Mouse (Mus musculus) limb, embryonic 13.5 days (tissue): Measurements from ENCODE around the gene Gm35549. TPM values are rescaled to one million over a fixed set of nuclear protein-coding genes. Genes with fewer than 3 reads are reported as not detected.
A peak's percentile ranks its signal among the peaks of the same experiment; 100 is the strongest.

Experiments used
- ATAC-seq: fragments of 200-750 bp; cut with Nextera tagmentation; 2 replicates; pipeline ENCODE4 v1.8.0; 2017; ENCODE audit warnings: low read depth, moderate number of reproducible peaks, moderate TSS enrichment; ENCODE audit not compliant: low FRiP score
- H3K27ac ChIP-seq: fragments of 300-500 bp; sonication (generic); 2 replicates; pipeline ENCODE4 v1.5.1; 2015; ENCODE audit warnings: inconsistent platforms, mild to moderate bottlenecking, moderate library complexity
- H3K27me3 ChIP-seq: fragments of 300-500 bp; sonication (generic); 2 replicates; pipeline ENCODE4 v1.6.1; 2015; ENCODE audit warnings: mild to moderate bottlenecking, inconsistent platforms
- H3K36me3 ChIP-seq: fragments of 300-500 bp; sonication (generic); 2 replicates; pipeline ENCODE4 v1.6.1; 2015; ENCODE audit warnings: inconsistent platforms, mild to moderate bottlenecking, moderate library complexity
- H3K4me1 ChIP-seq: fragments of 300-500 bp; sonication (generic); 2 replicates; pipeline ENCODE4 v1.6.1; 2015; ENCODE audit warnings: inconsistent platforms
- H3K4me2 ChIP-seq: fragments of 300-500 bp; sonication (generic); replicated peaks from 2 replicates; pipeline ENCODE4 v1.6.1; 2015; ENCODE audit warnings: inconsistent platforms, mild to moderate bottlenecking, moderate library complexity
- H3K4me3 ChIP-seq: fragments of 300-500 bp; sonication (generic); 2 replicates; pipeline ENCODE4 v1.5.1; 2015; ENCODE audit warnings: moderate library complexity, mild to moderate bottlenecking, inconsistent platforms
- H3K9ac ChIP-seq: fragments of 300-500 bp; sonication (generic); 2 replicates; pipeline ENCODE4 v1.6.1; 2015; ENCODE audit warnings: mild to moderate bottlenecking, inconsistent platforms
- H3K9me3 ChIP-seq: fragments of 300-500 bp; sonication (generic); 2 replicates; pipeline ENCODE4 v1.6.1; 2016; ENCODE audit warnings: inconsistent platforms
- WGBS: fragments of 180-500 bp; shearing (Covaris S2); methylation state at CpG from one replicate; pipeline ENCODE4 v1.1.7; 2015; 5-methylcytosine and 5-hydroxymethylcytosine counted together
- polyA plus RNA-seq: library from polyadenylated mRNA; unstranded; fragments of >200 nt; fragmentation: Nextera tagmentation; extraction: Ambion mirVana; gene quantifications from 2 replicates; pipeline ENCODE4 v1.2.1, GENCODE M21; 2015

Gm35549 gene
- polyA plus RNA-seq, result 0.34 and 0.67 TPM in 2 replicates

GRCm38 (mm10) chr9:122843760-122844159, at the start of gene Gm35549:
Gm35549 (minus strand) TSS chr9:122844035.
- H3K36me3 ChIP-seq, result peaks cover 6% of the 10 kb centered on the region
- no peak within 1 kb of the TSS for H3K4me2 ChIP-seq
- no peak within 1 kb of the TSS for H3K9ac ChIP-seq
- peaks cover 5% of the 10 kb centered on the region; the same call in 1 of the 2 replicates for H3K9me3 ChIP-seq
- no peak for ATAC-seq
- no peaks in the 10 kb centered on the region for H3K27me3 ChIP-seq
- WGBS, result 76% methylated on average over 3 of the region's 3 CpGs
- no peaks in the 10 kb centered on the region for H3K4me1 ChIP-seq
- H3K27ac ChIP-seq, result no peak within 1 kb of the TSS
- H3K4me3 ChIP-seq, result no peak within 1 kb of the TSS

- peak overlapping the region; percentile 90 for H3K9ac ChIP-seq
- H3K27ac ChIP-seq, result peak overlapping the region; percentile 48; the same call in 1 of the 2 replicates
- no peaks in the 10 kb centered on the region for H3K9me3 ChIP-seq
- ATAC-seq, result peak; percentile 90
- H3K4me2 ChIP-seq, result peak overlapping the region; percentile 76
- peaks cover 4% of the 10 kb centered on the region; the same call in 1 of the 2 replicates for H3K4me1 ChIP-seq
- peak overlapping the region; percentile 76 for H3K4me3 ChIP-seq
- peaks cover 25% of the 10 kb centered on the region for H3K36me3 ChIP-seq
- H3K27me3 ChIP-seq, result no peaks in the 10 kb centered on the region
- WGBS, result 6% methylated on average over 54 of the region's 54 CpGs
Observed at GRCm38 (mm10) chr9:122886372-122887179, 42.7 kb upstream of the Gm35549 start.

- Histone ChIP-seq H3K4me2 (peak within 1 kb of the TSS; percentile 76), H3K27ac (no peak within 1 kb of the TSS; the same call in 1 of the 2 replicates), H3K9me3 (no peaks in the 10 kb centered on the region), H3K4me1 (peaks cover 4% of the 10 kb centered on the region; the same call in 1 of the 2 replicates), H3K27me3 (no peaks in the 10 kb centered on the region), H3K36me3 (peaks cover 15% of the 10 kb centered on the region; the same call in 1 of the 2 replicates), H3K9ac (no peak within 1 kb of the TSS), H3K4me3 (peak within 1 kb of the TSS; percentile 76)
- 85% methylated on average over 3 of the region's 3 CpGs for WGBS
- ATAC-seq, result no peak
Observed at GRCm38 (mm10) chr9:122885385-122885784, 41.5 kb upstream of the Gm35549 start, which contains the start of gene Zkscan7. Zkscan7 (plus strand) TSS chr9:122885685.

- Histone ChIP-seq H3K27ac (no peak overlapping the region), H3K9me3 (0 out of 2 replicates have a peak, but pooled peaks cover 7% of the 10 kb centered on the region), H3K4me1 (no peaks in the 10 kb centered on the region), H3K36me3 (no peaks in the 10 kb centered on the region), H3K27me3 (no peaks in the 10 kb centered on the region), H3K4me3 (no peak overlapping the region), H3K9ac (no peak overlapping the region), H3K4me2 (no peak overlapping the region)
- WGBS, result 97% methylated on average over 2 of the region's 2 CpGs
- no peak for ATAC-seq
Observed at GRCm38 (mm10) chr9:122875145-122875544, 31.3 kb upstream of the Gm35549 start.

- no peak overlapping the region for H3K27ac ChIP-seq
- H3K9me3 ChIP-seq, result 0 out of 2 replicates have a peak, but pooled peaks cover 7% of the 10 kb centered on the region
- no peaks in the 10 kb centered on the region for H3K27me3 ChIP-seq
- no peak overlapping the region for H3K9ac ChIP-seq
- H3K4me2 ChIP-seq, result no peak overlapping the region
- no peaks in the 10 kb centered on the region for H3K4me1 ChIP-seq
- no peak overlapping the region for H3K4me3 ChIP-seq
- no peaks in the 10 kb centered on the region for H3K36me3 ChIP-seq
- WGBS, result 75% methylated on average over 1 of the region's 1 CpGs
- no peak for ATAC-seq
Observed at GRCm38 (mm10) chr9:122874653-122875052, 30.8 kb upstream of the Gm35549 start.

GRCm38 (mm10) chr9:122872595-122872994, 28.8 kb upstream of the Gm35549 start:
- no peaks in the 10 kb centered on the region for H3K4me1 ChIP-seq
- ATAC-seq, result no peak
- H3K36me3 ChIP-seq, result no peaks in the 10 kb centered on the region
- 0 out of 2 replicates have a peak, but pooled peaks cover 7% of the 10 kb centered on the region for H3K9me3 ChIP-seq
- H3K4me3 ChIP-seq, result no peak overlapping the region
- no peaks in the 10 kb centered on the region for H3K27me3 ChIP-seq
- WGBS, result 83% methylated on average over 4 of the region's 4 CpGs
- no peak overlapping the region for H3K27ac ChIP-seq
- no peak overlapping the region for H3K4me2 ChIP-seq
- H3K9ac ChIP-seq, result no peak overlapping the region

GRCm38 (mm10) chr9:122866192-122866591, 22.4 kb upstream of the Gm35549 start:
- H3K27ac ChIP-seq, result no peak overlapping the region
- H3K4me3 ChIP-seq, result peak overlapping the region; percentile 84
- H3K9ac ChIP-seq, result peak overlapping the region; percentile 93; the same call in 1 of the 2 replicates
- peak overlapping the region; percentile 82 for H3K4me2 ChIP-seq
- peaks cover 17% of the 10 kb centered on the region for H3K4me1 ChIP-seq
- peak; percentile 25; the same call in 1 of the 2 replicates for ATAC-seq
- H3K36me3 ChIP-seq, result peaks cover 17% of the 10 kb centered on the region
- H3K27me3 ChIP-seq, result no peaks in the 10 kb centered on the region
- WGBS, result 90% methylated on average over 4 of the region's 4 CpGs
- peaks cover 21% of the 10 kb centered on the region for H3K9me3 ChIP-seq

GRCm38 (mm10) chr9:122865697-122866166, 21.9 kb upstream of the Gm35549 start, which contains the start of gene Zfp445:
Zfp445 (minus strand) TSS chr9:122866006.
- Histone ChIP-seq H3K27ac (peak within 1 kb of the TSS; percentile 55; the same call in 1 of the 2 replicates), H3K4me2 (peak within 1 kb of the TSS; percentile 82), H3K4me3 (peak within 1 kb of the TSS; percentile 84), H3K36me3 (peaks cover 21% of the 10 kb centered on the region), H3K9ac (peak within 1 kb of the TSS; percentile 93), H3K27me3 (no peaks in the 10 kb centered on the region), H3K9me3 (peaks cover 25% of the 10 kb centered on the region), H3K4me1 (peaks cover 17% of the 10 kb centered on the region)
- WGBS, result under 1% methylated on average over 34 of the region's 34 CpGs
- ATAC-seq, result peak; percentile 93

- WGBS, result 62% methylated on average over 3 of the region's 3 CpGs
- no peak for ATAC-seq
- H3K27ac ChIP-seq, result no peak overlapping the region
- peak overlapping the region; percentile 84 for H3K4me3 ChIP-seq
- H3K27me3 ChIP-seq, result no peaks in the 10 kb centered on the region
- H3K36me3 ChIP-seq, result peaks cover 30% of the 10 kb centered on the region
- peaks cover 17% of the 10 kb centered on the region for H3K4me1 ChIP-seq
- peak overlapping the region; percentile 82 for H3K4me2 ChIP-seq
- H3K9me3 ChIP-seq, result peaks cover 27% of the 10 kb centered on the region
- peak overlapping the region; percentile 93 for H3K9ac ChIP-seq
Observed at GRCm38 (mm10) chr9:122864848-122865247, 21.0 kb upstream of the Gm35549 start.

- peak overlapping the region; percentile 17; the same call in 1 of the 2 replicates for H3K4me2 ChIP-seq
- 95% methylated on average over 2 of the region's 2 CpGs for WGBS
- H3K9me3 ChIP-seq, result peaks cover 35% of the 10 kb centered on the region
- H3K4me3 ChIP-seq, result no peak overlapping the region
- no peak for ATAC-seq
- peaks cover 41% of the 10 kb centered on the region for H3K36me3 ChIP-seq
- H3K27me3 ChIP-seq, result no peaks in the 10 kb centered on the region
- H3K27ac ChIP-seq, result no peak overlapping the region
- H3K4me1 ChIP-seq, result peaks cover 17% of the 10 kb centered on the region
- H3K9ac ChIP-seq, result no peak overlapping the region
Observed at GRCm38 (mm10) chr9:122863731-122864130, 19.9 kb upstream of the Gm35549 start.

- H3K9ac ChIP-seq, result no peak overlapping the region
- no peak overlapping the region for H3K4me2 ChIP-seq
- H3K36me3 ChIP-seq, result peaks cover 68% of the 10 kb centered on the region
- H3K27me3 ChIP-seq, result no peaks in the 10 kb centered on the region
- H3K4me3 ChIP-seq, result no peak overlapping the region
- no peak overlapping the region for H3K27ac ChIP-seq
- peaks cover 17% of the 10 kb centered on the region for H3K4me1 ChIP-seq
- H3K9me3 ChIP-seq, result peaks cover 28% of the 10 kb centered on the region
- ATAC-seq, result no peak
Observed at GRCm38 (mm10) chr9:122860752-122861151, 16.9 kb upstream of the Gm35549 start.

- 97% methylated on average over 3 of the region's 3 CpGs for WGBS
- Histone ChIP-seq H3K4me3 (no peak overlapping the region), H3K9me3 (peaks cover 28% of the 10 kb centered on the region), H3K9ac (no peak overlapping the region), H3K27ac (no peak overlapping the region), H3K36me3 (peaks cover 95% of the 10 kb centered on the region), H3K4me2 (no peak overlapping the region), H3K4me1 (no peaks in the 10 kb centered on the region), H3K27me3 (no peaks in the 10 kb centered on the region)
- ATAC-seq, result no peak
Observed at GRCm38 (mm10) chr9:122856716-122857115, 12.9 kb upstream of the Gm35549 start.
